Mouse (Mus musculus): Measurements from ENCODE around the gene Smyd5.

Gene Smyd5

GRCm38 (mm10) chr6:85489717-85490116 lies 57.9 kb downstream of the Smyd5 start:
- Histone ChIP-seq H3K27me3 (ENCODE audit: insufficient read depth, low read length) (peaks cover 28% of the 10 kb centered on the region), H3K4me1 (replicated peaks; ENCODE audit: low read depth, low read length) (peaks cover 34% of the 10 kb centered on the region), H3K36me3 (ENCODE audit: insufficient read depth, low read length) (no peaks in the 10 kb centered on the region), H3K9me3 (ENCODE audit: low read length) (no peaks in the 10 kb centered on the region; the same call in 1 of the 2 replicates), H3K4me3 (replicated peaks; ENCODE audit: low read length) (peak overlapping the region; percentile 51)
- no peak for TF ChIP-seq CTCF (conservative IDR thresholded peaks at IDR 0.05; ENCODE audit: low read length)
- no peak for TF ChIP-seq NANOG (IDR thresholded peaks at IDR 0.05; ENCODE audit: borderline replicate concordance, low read length)
- TF ChIP-seq POU5F1 (IDR thresholded peaks at IDR 0.05; ENCODE audit: borderline replicate concordance, low read length), result no peak

DNA sequence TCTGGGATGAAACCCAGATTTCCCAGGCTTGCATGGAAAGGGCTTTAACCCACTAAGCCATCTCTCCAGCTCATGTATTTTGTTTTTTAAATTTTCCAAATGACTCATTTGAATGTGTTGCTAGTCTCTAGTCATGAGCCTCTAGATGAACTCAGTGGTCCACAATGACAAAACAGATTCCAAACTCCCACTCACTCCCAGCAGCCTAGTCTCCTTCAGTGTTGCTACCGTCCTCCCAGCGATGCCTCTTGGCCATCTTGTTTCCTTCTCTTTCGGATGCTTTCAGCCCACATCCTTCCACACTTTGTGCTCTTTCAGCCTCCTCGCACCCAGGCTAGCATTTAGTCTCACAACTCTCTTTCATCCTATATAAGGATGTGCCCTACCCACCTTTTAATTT lies 58.5 kb downstream of the Smyd5 start:
- Histone ChIP-seq H3K4me3 (replicated peaks; ENCODE audit: low read length) (0 out of 2 replicates have a peak overlapping the region, but pooled peaks have one; percentile 51), H3K4me1 (replicated peaks; ENCODE audit: low read depth, low read length) (peaks cover 29% of the 10 kb centered on the region), H3K9me3 (ENCODE audit: low read length) (no peaks in the 10 kb centered on the region; the same call in 1 of the 2 replicates), H3K36me3 (ENCODE audit: insufficient read depth, low read length) (no peaks in the 10 kb centered on the region), H3K27me3 (ENCODE audit: insufficient read depth, low read length) (peaks cover 27% of the 10 kb centered on the region)
- TF ChIP-seq NANOG (IDR thresholded peaks at IDR 0.05; ENCODE audit: borderline replicate concordance, low read length) (no peak), CTCF (conservative IDR thresholded peaks at IDR 0.05; ENCODE audit: low read length) (no peak)

- Histone ChIP-seq H3K4me1 (replicated peaks; ENCODE audit: low read depth, low read length) (peaks cover 29% of the 10 kb centered on the region), H3K36me3 (ENCODE audit: insufficient read depth, low read length) (no peaks in the 10 kb centered on the region), H3K9me3 (ENCODE audit: low read length) (no peaks in the 10 kb centered on the region), H3K27me3 (ENCODE audit: insufficient read depth, low read length) (peaks cover 21% of the 10 kb centered on the region), H3K4me3 (replicated peaks; ENCODE audit: low read length) (no peak overlapping the region)
- TF ChIP-seq POU5F1 (IDR thresholded peaks at IDR 0.05; ENCODE audit: borderline replicate concordance, low read length), result no peak
- no peak for TF ChIP-seq NANOG (IDR thresholded peaks at IDR 0.05; ENCODE audit: borderline replicate concordance, low read length)
- TF ChIP-seq CTCF (conservative IDR thresholded peaks at IDR 0.05; ENCODE audit: low read length), result no peak
Observed at GRCm38 (mm10) chr6:85491606-85492005, 59.8 kb downstream of the Smyd5 start.
